Mouse (Mus musculus): ENCODE data around the gene Glb1.
A peak's percentile ranks its signal among the peaks of the same experiment; 100 is the strongest.
"Not testable (repeated sequence)": the region's sequence is repeated elsewhere in the genome, so short reads cannot be mapped to it uniquely, and the experiment has no call there.

Gene Glb1

GRCm38 (mm10) chr9:114400949-114401684, at the start of gene Glb1, which contains the start of gene Tmppe:
TSS of gene Glb1 (plus strand) at chr9:114401076.
TSS of gene Tmppe (plus strand) at chr9:114401105.
- DNase-seq, result peak; percentile 78

GRCm38 (mm10) chr9:114367783-114368470, 32.9 kb upstream of the Glb1 start:
- peak; percentile 85 for DNase-seq

- no peak for DNase-seq
Observed at GRCm38 (mm10) chr9:114368471-114368858, 32.4 kb upstream of the Glb1 start.

- not testable (repeated sequence) for DNase-seq
Observed at GRCm38 (mm10) chr9:114369389-114369788, 31.5 kb upstream of the Glb1 start.

- not testable (repeated sequence) for DNase-seq
Observed at GRCm38 (mm10) chr9:114371717-114372116, 29.2 kb upstream of the Glb1 start.

- DNase-seq, result no peak
Observed at GRCm38 (mm10) chr9:114375276-114375962, 25.5 kb upstream of the Glb1 start.

- DNase-seq, result no peak
Observed at GRCm38 (mm10) chr9:114377168-114377567, 23.7 kb upstream of the Glb1 start.

- DNase-seq, result no peak
Observed at GRCm38 (mm10) chr9:114379871-114380270, 21.0 kb upstream of the Glb1 start.

GRCm38 (mm10) chr9:114380881-114381733, 19.8 kb upstream of the Glb1 start:
- no peak for DNase-seq

- DNase-seq, result no peak
Observed at GRCm38 (mm10) chr9:114382936-114383710, 17.8 kb upstream of the Glb1 start.

GRCm38 (mm10) chr9:114384691-114385090, 16.2 kb upstream of the Glb1 start:
- DNase-seq, result no peak

- no peak for DNase-seq
Observed at GRCm38 (mm10) chr9:114385160-114385559, 15.7 kb upstream of the Glb1 start.

- DNase-seq, result no peak
Observed at GRCm38 (mm10) chr9:114387086-114387485, 13.8 kb upstream of the Glb1 start.

- no peak for DNase-seq
Observed at GRCm38 (mm10) chr9:114388288-114388687, 12.6 kb upstream of the Glb1 start.

GRCm38 (mm10) chr9:114388701-114389370, 12.0 kb upstream of the Glb1 start:
- DNase-seq, result no peak

GRCm38 (mm10) chr9:114389371-114389904, 11.4 kb upstream of the Glb1 start:
- no peak for DNase-seq

GRCm38 (mm10) chr9:114389905-114390748, 10.7 kb upstream of the Glb1 start, which contains the start of gene Crtap:
TSS of gene Crtap (minus strand) at chr9:114390675.
- DNase-seq, result peak; percentile 65

- DNase-seq, result no peak
Observed at GRCm38 (mm10) chr9:114390749-114391075, 10.2 kb upstream of the Glb1 start.

GRCm38 (mm10) chr9:114394136-114394535, 6.7 kb upstream of the Glb1 start:
- DNase-seq, result not testable (repeated sequence)

- DNase-seq, result no peak
Observed at GRCm38 (mm10) chr9:114394677-114395076, 6.2 kb upstream of the Glb1 start.

All from right cerebral cortex, postnatal 25 days (tissue).